Mouse (Mus musculus) C2C12 (cell line): ENCODE measurements around the gene Ddias.

Experiments
- CEBPB ChIP-seq: IDR thresholded peaks from one replicate; pipeline ENCODE4 v1.6.1; 2011; ENCODE audit warnings: low read depth, mild to moderate bottlenecking, control low read depth, moderate library complexity
- CTCF ChIP-seq: IDR thresholded peaks from one replicate; pipeline ENCODE4 v1.5.1; 2011; ENCODE audit not compliant: control insufficient read depth, insufficient read depth, insufficient read length
- FOSL1 ChIP-seq: IDR thresholded peaks from one replicate; pipeline ENCODE4 v1.8.0; 2011; ENCODE audit warnings: mild to moderate bottlenecking, low read length; ENCODE audit not compliant: poor library complexity, insufficient read depth, severe bottlenecking
- USF1 ChIP-seq: IDR thresholded peaks from one replicate; pipeline ENCODE4 v1.6.1; 2011; ENCODE audit warnings: low read depth, mild to moderate bottlenecking, control low read depth, moderate library complexity

- no peak for TF ChIP-seq CEBPB
- no peak for TF ChIP-seq USF1
- TF ChIP-seq CTCF, result no peak
- no peak for TF ChIP-seq FOSL1
Observed at GRCm38 (mm10) chr7:92920172-92920856, 46.3 kb upstream of the Ddias start.
